Mouse (Mus musculus) liver, embryonic 14.5 days (tissue): ENCODE results near the gene Plpp2. TPM values are rescaled to one million over a fixed set of nuclear protein-coding genes. Genes with fewer than 3 reads are reported as not detected.

Experiments used
- ATAC-seq: fragments of 200-750 bp; cut with Nextera tagmentation; 2 replicates; pipeline ENCODE4 v1.8.0; 2017; ENCODE audit warnings: moderate number of reproducible peaks, mild to moderate bottlenecking, moderate library complexity; ENCODE audit not compliant: insufficient read depth
- DNase-seq, 3 experiments: peaks; one replicate each; pipeline ENCODE4 v3.0.0-alpha.2; 2012 to 2013; ENCODE audit warnings: low read depth in 3 of 3, low spot score in 3 of 3
- H3K27ac ChIP-seq: fragments of 300-500 bp; sonication (generic); 2 replicates; pipeline ENCODE4 v1.5.1; 2014; ENCODE audit warnings: moderate library complexity, mild to moderate bottlenecking, control low read depth, inconsistent platforms
- H3K27me3 ChIP-seq: fragments of 300-500 bp; sonication (generic); 2 replicates; pipeline ENCODE4 v1.6.1; 2014; ENCODE audit warnings: mild to moderate bottlenecking, low read length, moderate library complexity; ENCODE audit not compliant: control insufficient read depth, insufficient read depth
- H3K36me3 ChIP-seq: fragments of 300-500 bp; sonication (generic); replicated peaks from 2 replicates; pipeline ENCODE4 v1.6.1; 2014; ENCODE audit warnings: low read depth; ENCODE audit not compliant: control insufficient read depth, insufficient read depth
- H3K4me1 ChIP-seq, 2 experiments: fragments of 200-500 bp in 1 of 2; fragments of 300-500 bp in 1 of 2; sonication (generic) in 1 of 2; replicated peaks; 2 replicates each; pipeline ENCODE4 v1.6.1; 2012 to 2014; ENCODE audit warnings: antibody characterized with exemption in 1 of 2, inconsistent platforms in 1 of 2, low read length in 1 of 2; ENCODE audit not compliant: control insufficient read depth in 2 of 2, insufficient read depth in 2 of 2
- H3K4me2 ChIP-seq: fragments of 300-500 bp; sonication (generic); 2 replicates; pipeline ENCODE4 v1.6.1; 2014; ENCODE audit warnings: low read depth, mild to moderate bottlenecking, control low read depth, moderate library complexity
- H3K4me3 ChIP-seq, 2 experiments: fragments of 200-500 bp in 1 of 2; fragments of 300-500 bp in 1 of 2; sonication (generic) in 1 of 2; 2 replicates each; pipeline ENCODE4 v1.5.1; 2012 to 2014; ENCODE audit warnings: low read depth in 2 of 2, low read length in 2 of 2, mild to moderate bottlenecking in 2 of 2, control low read depth in 1 of 2, inconsistent platforms in 1 of 2, moderate library complexity in 1 of 2; ENCODE audit not compliant: insufficient read depth in 1 of 2
- H3K9ac ChIP-seq: fragments of 300-500 bp; sonication (generic); replicated peaks from 2 replicates; pipeline ENCODE4 v1.6.1; 2014; ENCODE audit warnings: mild to moderate bottlenecking, control low read depth, moderate library complexity
- H3K9me3 ChIP-seq: fragments of 300-500 bp; sonication (generic); 2 replicates; pipeline ENCODE4 v1.6.1; 2016; ENCODE audit warnings: low read length, mixed read lengths; ENCODE audit not compliant: control insufficient read depth
- CTCF ChIP-seq: IDR thresholded peaks from 2 replicates; pipeline ENCODE4 v1.5.1; 2016; ENCODE audit warnings: antibody characterized with exemption, low read depth, control low read depth
- EP300 ChIP-seq: IDR thresholded peaks from 2 replicates; pipeline ENCODE4 v1.6.1; 2016; ENCODE audit warnings: antibody characterized with exemption, low read depth
- WGBS: fragments of 180-500 bp; shearing (Covaris S2); extraction: QIAGEN DNeasy Blood & Tissue Kit; methylation state at CpG from one replicate; pipeline ENCODE4 v1.1.7; 2014; ENCODE audit not compliant: insufficient replicate concordance; 5-methylcytosine and 5-hydroxymethylcytosine counted together
- polyA plus RNA-seq, 2 experiments: library from polyadenylated mRNA; depleted of rRNA in 1 of 2; stranded (reverse) in 1 of 2; unstranded in 1 of 2; fragments of >200 nt; fragmentation: Nextera tagmentation in 1 of 2; extraction: Ambion mirVana in 1 of 2; gene quantifications; 2 replicates each; pipeline versions ENCODE4 v1.2.1 to v1.2.3; 2012 to 2014

The Plpp2 gene
- polyA plus RNA-seq, 2 experiments: 10.0 to 19.0 TPM

DNA sequence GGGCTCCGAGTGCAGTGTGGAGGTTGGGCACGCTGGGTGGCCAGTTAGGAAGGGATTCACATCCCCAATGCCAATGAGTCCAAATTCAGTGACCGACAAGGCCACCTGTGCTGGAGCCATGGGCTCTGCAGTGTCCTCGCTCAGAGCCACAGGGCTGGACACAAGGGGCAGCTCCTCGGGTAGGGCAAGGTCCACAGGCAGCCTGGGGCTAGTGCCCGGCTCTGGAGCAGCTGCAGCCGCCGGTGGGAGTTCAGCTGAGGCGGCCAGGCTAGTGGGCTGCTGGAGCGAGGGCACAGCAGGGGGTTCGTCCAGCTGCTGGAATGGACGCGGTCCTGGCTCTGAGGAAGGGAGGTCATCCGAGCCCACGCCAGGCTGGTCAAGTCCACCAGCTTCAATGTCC lies 7.9 kb upstream of the Plpp2 start:
- Histone ChIP-seq H3K9me3 (no peaks in the 10 kb centered on the region), H3K9ac (no peak overlapping the region), H3K4me1 (no peaks in the 10 kb centered on the region), H3K27me3 (no peaks in the 10 kb centered on the region), H3K36me3 (no peaks in the 10 kb centered on the region; the same call in 1 of the 2 replicates), H3K4me2 (no peak overlapping the region), H3K4me3 (no peak overlapping the region), H3K27ac (no peak overlapping the region)
- no peak for TF ChIP-seq EP300
- TF ChIP-seq CTCF: no peak
- ATAC-seq: no peak
- WGBS: 79% methylated on average over 15 of the region's 15 CpGs
- DNase-seq: no peak

DNA sequence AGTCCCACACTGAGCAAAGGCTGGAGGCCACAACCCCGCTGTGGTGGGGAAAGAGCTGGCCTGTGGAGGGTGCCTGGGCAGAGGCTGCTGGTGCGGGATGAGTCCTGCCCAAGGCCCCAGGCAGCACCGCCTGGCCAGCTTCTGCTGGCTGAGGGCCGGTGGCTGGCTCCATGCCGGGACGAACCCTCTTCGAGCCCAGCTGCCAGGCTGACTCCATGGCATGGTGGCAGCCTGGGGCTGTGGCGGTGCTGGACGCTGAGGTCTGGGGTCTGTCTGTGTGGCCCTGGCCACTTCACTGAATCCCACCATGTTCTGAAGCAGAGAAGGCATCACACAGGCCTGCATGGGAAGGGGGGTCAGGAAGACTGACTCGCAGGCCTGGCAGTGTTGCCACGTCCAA lies 7.2 kb upstream of the Plpp2 start:
- ATAC-seq: no peak
- Histone ChIP-seq H3K4me2 (no peak overlapping the region), H3K36me3 (no peaks in the 10 kb centered on the region; the same call in 1 of the 2 replicates), H3K4me1 (no peaks in the 10 kb centered on the region), H3K9ac (no peak overlapping the region), H3K27me3 (no peaks in the 10 kb centered on the region), H3K9me3 (no peaks in the 10 kb centered on the region), H3K27ac (no peak overlapping the region), H3K4me3 (no peak overlapping the region)
- no peak for TF ChIP-seq EP300
- no peak for TF ChIP-seq CTCF
- WGBS: 84% methylated on average over 11 of the region's 11 CpGs
- DNase-seq: no peak

- 74% methylated on average over 16 of the region's 16 CpGs for WGBS
- Histone ChIP-seq H3K4me3 (no peak overlapping the region), H3K4me1 (no peaks in the 10 kb centered on the region), H3K9ac (no peak overlapping the region), H3K4me2 (no peak overlapping the region), H3K36me3 (no peaks in the 10 kb centered on the region; the same call in 1 of the 2 replicates), H3K27me3 (no peaks in the 10 kb centered on the region), H3K9me3 (no peaks in the 10 kb centered on the region), H3K27ac (no peak overlapping the region)
- DNase-seq (no peak), ATAC-seq (no peak)
- no peak for TF ChIP-seq CTCF
Measured at GRCm38 (mm10) chr10:79539701-79540495, 6.3 kb upstream of the Plpp2 start.

DNA sequence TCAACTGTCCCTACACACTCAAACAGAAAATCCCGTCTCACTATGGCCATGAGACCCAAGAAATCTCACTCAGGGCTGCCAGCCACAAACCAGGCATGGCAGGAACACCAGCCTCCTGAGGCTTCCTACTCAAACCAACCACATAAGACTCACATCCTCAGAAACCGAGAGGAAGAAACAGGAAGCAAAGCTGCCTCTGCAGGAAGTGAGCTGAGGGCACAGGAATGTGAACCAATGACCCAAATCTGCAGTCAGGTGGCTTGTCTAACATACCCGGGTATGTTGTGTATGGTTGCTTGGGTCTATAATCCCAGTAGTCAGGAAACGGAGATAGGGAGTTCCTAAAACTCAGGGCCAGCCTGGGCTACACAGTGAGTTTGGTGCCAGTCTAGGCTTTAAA lies 5.3 kb upstream of the Plpp2 start:
- Histone ChIP-seq H3K4me3 (no peak overlapping the region), H3K36me3 (no peaks in the 10 kb centered on the region; the same call in 1 of the 2 replicates), H3K9me3 (no peaks in the 10 kb centered on the region), H3K27ac (no peak overlapping the region), H3K4me2 (no peak overlapping the region), H3K9ac (no peak overlapping the region), H3K4me1 (peaks cover 0 to 3% of the 10 kb centered on the region in 2 experiments; a peak in 2 of 4 replicates), H3K27me3 (no peaks in the 10 kb centered on the region)
- WGBS: 19% methylated on average over 4 of the region's 4 CpGs
- no peak for DNase-seq
- TF ChIP-seq EP300: no peak
- TF ChIP-seq CTCF: no peak
- no peak for ATAC-seq

DNA sequence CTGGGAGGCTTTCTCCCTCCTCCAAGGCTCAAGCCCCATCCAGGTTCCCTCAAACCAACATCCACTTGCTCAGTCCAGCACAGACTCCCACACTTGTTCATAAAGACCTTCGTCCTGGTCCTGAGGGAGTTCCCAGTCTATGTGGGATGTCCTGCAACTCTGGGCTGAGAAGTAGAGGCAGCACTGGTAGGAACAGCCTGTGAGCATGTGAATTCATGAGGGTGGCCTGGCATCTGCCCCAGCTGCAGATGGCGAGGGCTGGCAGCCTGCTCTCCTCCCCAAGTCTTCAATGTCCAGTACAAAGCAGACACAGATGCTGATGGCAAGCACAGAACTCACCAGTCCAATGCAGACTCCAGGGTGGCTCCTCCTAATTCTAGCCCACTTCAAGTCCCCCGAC lies 4.7 kb upstream of the Plpp2 start:
- Histone ChIP-seq H3K36me3 (no peaks in the 10 kb centered on the region; the same call in 1 of the 2 replicates), H3K27ac (no peak overlapping the region), H3K9ac (no peak overlapping the region), H3K27me3 (no peaks in the 10 kb centered on the region), H3K4me3 (no peak overlapping the region), H3K9me3 (no peaks in the 10 kb centered on the region), H3K4me1 (peaks cover 0 to 4% of the 10 kb centered on the region in 2 experiments; a peak in 2 of 4 replicates), H3K4me2 (no peak overlapping the region)
- TF ChIP-seq CTCF: no peak
- TF ChIP-seq EP300: no peak
- 63% methylated on average over 3 of the region's 3 CpGs for WGBS
- DNase-seq: no peak
- no peak for ATAC-seq
